Mouse (Mus musculus) myocyte (in vitro differentiated cells): ENCODE results near the gene Aco2.

Source experiments
- MYOD1 ChIP-seq, 3 experiments: IDR thresholded peaks; one replicate each; pipeline ENCODE4 v1.6.1; 2011; ENCODE audit warnings: control low read depth in 2 of 3, low read depth in 2 of 3, mild to moderate bottlenecking in 2 of 3, moderate library complexity in 1 of 3; ENCODE audit not compliant: insufficient read length in 2 of 3, control insufficient read depth in 1 of 3
- POLR2A ChIP-seq: IDR thresholded peaks from one replicate; pipeline ENCODE4 v1.6.1; 2011; ENCODE audit warnings: low read depth, mild to moderate bottlenecking, control low read depth, moderate library complexity; ENCODE audit not compliant: insufficient read length
- TCF3 ChIP-seq: IDR thresholded peaks from one replicate; pipeline ENCODE4 v1.6.1; 2011; ENCODE audit warnings: low read depth, control low read depth; ENCODE audit not compliant: insufficient read length

GRCm38 (mm10) chr15:81920546-81921217 lies 48.6 kb downstream of the Aco2 start:
- TF ChIP-seq POLR2A, result no peak
- TF ChIP-seq MYOD1 (IDR thresholded peaks at IDR 0.05; ENCODE audit: control insufficient read depth in 1 of 3, insufficient read length in 2 of 3, low read depth in 2 of 3), result no peak
- no peak for TF ChIP-seq TCF3
